Mouse (Mus musculus) intestine, embryonic 14.5 days (tissue): ENCODE data around the gene Ranbp9. TPM values are rescaled to one million over a fixed set of nuclear protein-coding genes. Genes with fewer than 3 reads are reported as not detected.

Source experiments
- ATAC-seq: fragments of 200-750 bp; cut with Nextera tagmentation; replicated peaks from 2 replicates; pipeline ENCODE4 v1.8.0; 2017; ENCODE audit warnings: low read depth, moderate number of reproducible peaks, moderate TSS enrichment, moderate library complexity; ENCODE audit not compliant: low FRiP score, low TSS enrichment
- DNase-seq: peaks from one replicate; pipeline ENCODE4 v3.0.0-alpha.2; 2018; ENCODE audit warnings: low spot score
- H3K27ac ChIP-seq: fragments of 300-500 bp; sonication (generic); 2 replicates; pipeline ENCODE4 v1.5.1; 2014; ENCODE audit warnings: low read depth, mild to moderate bottlenecking, control low read depth
- H3K27me3 ChIP-seq: fragments of 300-500 bp; sonication (generic); replicated peaks from 2 replicates; pipeline ENCODE4 v1.6.1; 2014; ENCODE audit warnings: low read length, control low read depth; ENCODE audit not compliant: control insufficient read depth, insufficient read depth
- H3K36me3 ChIP-seq: fragments of 300-500 bp; sonication (generic); 2 replicates; pipeline ENCODE4 v1.6.1; 2014; ENCODE audit warnings: low read length, control low read depth; ENCODE audit not compliant: control insufficient read depth, insufficient read depth
- H3K4me1 ChIP-seq: fragments of 300-500 bp; sonication (generic); replicated peaks from 2 replicates; pipeline ENCODE4 v1.6.1; 2014; ENCODE audit warnings: low read length, control low read depth, mixed read lengths; ENCODE audit not compliant: control insufficient read depth, insufficient read depth
- H3K4me2 ChIP-seq: fragments of 300-500 bp; sonication (generic); 2 replicates; pipeline ENCODE4 v1.6.1; 2014; ENCODE audit warnings: low read length
- H3K4me3 ChIP-seq: fragments of 300-500 bp; sonication (generic); 2 replicates; pipeline ENCODE4 v1.5.1; 2014; ENCODE audit warnings: low read depth, low read length, control low read depth, mixed read lengths
- H3K9ac ChIP-seq: fragments of 300-500 bp; sonication (generic); 2 replicates; pipeline ENCODE4 v1.6.1; 2014; ENCODE audit warnings: mild to moderate bottlenecking, low read length
- H3K9me3 ChIP-seq: fragments of 300-500 bp; sonication (generic); 2 replicates; pipeline ENCODE4 v1.6.1; 2016; ENCODE audit warnings: low read length, control low read depth; ENCODE audit not compliant: control insufficient read depth
- WGBS: fragments of 180-500 bp; shearing (Covaris S2); extraction: QIAGEN DNeasy Blood & Tissue Kit; methylation state at CpG from one replicate; pipeline ENCODE4 v1.1.7; 2014; 5-methylcytosine and 5-hydroxymethylcytosine counted together
- polyA plus RNA-seq: library from polyadenylated mRNA; unstranded; fragments of >200 nt; fragmentation: Nextera tagmentation; extraction: Ambion mirVana; gene quantifications from 2 replicates; pipeline ENCODE4 v1.2.1, GENCODE M21; 2014

Ranbp9 gene
- polyA plus RNA-seq, 1 experiment from 2014 or later: 11.1 TPM

DNA sequence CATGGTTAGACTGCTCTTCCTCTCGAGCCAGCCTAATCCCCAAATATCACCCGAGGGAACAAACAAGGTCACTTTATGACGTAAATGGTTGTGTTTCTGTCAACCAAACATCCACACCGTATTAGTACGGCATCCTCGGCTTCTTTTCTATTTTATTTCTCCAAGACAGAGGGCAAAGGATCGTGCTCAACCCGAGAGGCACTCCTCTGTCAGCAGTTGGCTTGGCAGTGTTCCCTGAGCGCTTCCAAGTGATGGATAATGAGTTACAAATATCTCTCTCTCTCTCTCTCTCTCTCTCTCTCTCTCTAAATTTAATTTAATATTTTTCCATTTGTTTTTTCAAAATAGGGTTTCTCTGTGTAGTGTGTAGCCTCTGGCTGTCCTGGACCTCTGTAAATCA is 118.7 kb downstream of the Ranbp9 start:
- Histone ChIP-seq H3K27me3 (no peaks in the 10 kb centered on the region), H3K9me3 (no peaks in the 10 kb centered on the region), H3K4me2 (no peak overlapping the region), H3K4me1 (0 out of 2 replicates have a peak, but pooled peaks cover 5% of the 10 kb centered on the region), H3K4me3 (no peak overlapping the region), H3K9ac (no peak overlapping the region), H3K36me3 (no peaks in the 10 kb centered on the region), H3K27ac (no peak overlapping the region)
- DNase-seq (no peak), ATAC-seq (no peak)
- 75% methylated on average over 9 of the region's 9 CpGs for WGBS

- no peak overlapping the region for H3K27ac ChIP-seq
- ATAC-seq (no peak), DNase-seq (no peak)
- H3K9ac ChIP-seq: no peak overlapping the region
- H3K4me1 ChIP-seq: 0 out of 2 replicates have a peak, but pooled peaks cover under 1% of the 10 kb centered on the region
- H3K4me2 ChIP-seq: no peak overlapping the region
- H3K4me3 ChIP-seq: no peak overlapping the region
- no peaks in the 10 kb centered on the region for H3K9me3 ChIP-seq
- H3K36me3 ChIP-seq: no peaks in the 10 kb centered on the region
- WGBS: 65% methylated on average over 6 of the region's 6 CpGs
- H3K27me3 ChIP-seq: no peaks in the 10 kb centered on the region
Measured at GRCm38 (mm10) chr13:43360534-43360933, 120.5 kb downstream of the Ranbp9 start.

- ATAC-seq: no peak
- no peak for DNase-seq
- H3K4me1 ChIP-seq: 0 out of 2 replicates have a peak, but pooled peaks cover 3% of the 10 kb centered on the region
- H3K4me3 ChIP-seq: no peak overlapping the region
- WGBS: 87% methylated on average over 14 of the region's 14 CpGs
- H3K9me3 ChIP-seq: no peaks in the 10 kb centered on the region
- no peak overlapping the region for H3K9ac ChIP-seq
- no peak overlapping the region for H3K4me2 ChIP-seq
- no peak overlapping the region for H3K27ac ChIP-seq
- no peaks in the 10 kb centered on the region for H3K36me3 ChIP-seq
- no peaks in the 10 kb centered on the region for H3K27me3 ChIP-seq
Measured at GRCm38 (mm10) chr13:43356346-43357125, 124.5 kb downstream of the Ranbp9 start.

GRCm38 (mm10) chr13:43354362-43354761 is 126.7 kb downstream of the Ranbp9 start:
- DNase-seq: no peak
- Histone ChIP-seq H3K4me3 (no peak overlapping the region), H3K9me3 (no peaks in the 10 kb centered on the region), H3K9ac (no peak overlapping the region), H3K36me3 (no peaks in the 10 kb centered on the region), H3K4me2 (no peak overlapping the region), H3K27me3 (no peaks in the 10 kb centered on the region), H3K4me1 (0 out of 2 replicates have a peak, but pooled peaks cover 3% of the 10 kb centered on the region), H3K27ac (no peak overlapping the region)
- WGBS: 30% methylated on average over 12 of the region's 12 CpGs
- ATAC-seq: no peak

DNA sequence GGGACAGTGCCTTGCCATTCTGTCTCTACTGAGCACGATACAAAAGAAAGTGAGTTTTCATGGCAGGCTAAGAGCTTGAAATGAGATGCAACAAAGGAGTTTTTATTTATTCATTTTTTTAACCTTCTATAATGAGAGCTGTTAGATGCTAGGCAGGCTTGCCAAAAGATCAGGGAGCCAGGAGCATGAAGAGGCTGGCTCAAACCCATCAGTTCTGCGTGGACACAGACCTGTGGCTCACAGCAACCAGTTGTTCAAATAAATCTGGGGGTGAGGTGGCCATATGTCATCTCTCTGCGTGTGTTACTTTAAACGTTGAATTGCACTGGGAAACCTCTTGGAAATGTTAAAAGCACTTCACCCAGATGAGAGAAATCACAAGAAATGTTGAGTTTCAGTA is 127.7 kb downstream of the Ranbp9 start:
- H3K4me3 ChIP-seq: no peak overlapping the region
- H3K27ac ChIP-seq: no peak overlapping the region
- no peaks in the 10 kb centered on the region for H3K27me3 ChIP-seq
- WGBS: 44% methylated on average over 4 of the region's 4 CpGs
- no peaks in the 10 kb centered on the region for H3K36me3 ChIP-seq
- H3K4me2 ChIP-seq: no peak overlapping the region
- DNase-seq (no peak), ATAC-seq (no peak)
- H3K9me3 ChIP-seq: no peaks in the 10 kb centered on the region
- no peak overlapping the region for H3K9ac ChIP-seq
- H3K4me1 ChIP-seq: 0 out of 2 replicates have a peak, but pooled peaks cover 3% of the 10 kb centered on the region

Other genes with a start within 250 kb of the Ranbp9 start
- 0.18 and 0.47 TPM in 2 replicates for gene Gfod1, start 177.1 kb downstream of the Ranbp9 start, polyA plus RNA-seq
- gene Sirt5, start 115.8 kb downstream of the Ranbp9 start, polyA plus RNA-seq: 16.8 and 20.7 TPM in 2 replicates
- gene Nol7, start 82.9 kb downstream of the Ranbp9 start, polyA plus RNA-seq: 136 and 146 TPM in 2 replicates
- gene Mcur1, start 78.9 kb upstream of the Ranbp9 start, polyA plus RNA-seq: 11.2 and 13.1 TPM in 2 replicates
- gene Rnf182, start 134.4 kb upstream of the Ranbp9 start, polyA plus RNA-seq: 1.5 and 2.2 TPM in 2 replicates